Mouse (Mus musculus) liver, postnatal 0 days (tissue): ENCODE data around the gene Kifc3. TPM values are rescaled to one million over a fixed set of nuclear protein-coding genes. Genes with fewer than 3 reads are reported as not detected.

Experiments used
- ATAC-seq: fragments of 200-750 bp; cut with Nextera tagmentation; 2 replicates; pipeline ENCODE4 v1.8.0; 2017; ENCODE audit warnings: mild to moderate bottlenecking, moderate library complexity
- DNase-seq: peaks from one replicate; pipeline ENCODE4 v3.0.0-alpha.2; 2016
- H3K27ac ChIP-seq: fragments of 300-500 bp; sonication (generic); 2 replicates; pipeline ENCODE4 v1.5.1; 2014; ENCODE audit warnings: antibody characterized with exemption, moderate library complexity, mild to moderate bottlenecking, low read depth
- H3K27me3 ChIP-seq: fragments of 300-500 bp; sonication (generic); 2 replicates; pipeline ENCODE4 v1.6.1; 2014; ENCODE audit warnings: low read length, control low read depth, mixed read lengths; ENCODE audit not compliant: insufficient read depth
- H3K36me3 ChIP-seq: fragments of 300-500 bp; sonication (generic); replicated peaks from 2 replicates; pipeline ENCODE4 v1.6.1; 2014; ENCODE audit warnings: mild to moderate bottlenecking, control low read depth, low read length, moderate library complexity, mixed read lengths; ENCODE audit not compliant: insufficient read depth
- H3K4me1 ChIP-seq: fragments of 300-500 bp; sonication (generic); 2 replicates; pipeline ENCODE4 v1.6.1; 2014; ENCODE audit warnings: antibody characterized with exemption, mild to moderate bottlenecking, control low read depth; ENCODE audit not compliant: insufficient read depth
- H3K4me2 ChIP-seq: fragments of 300-500 bp; sonication (generic); 2 replicates; pipeline ENCODE4 v1.6.1; 2014; ENCODE audit warnings: low read depth, mild to moderate bottlenecking, low read length, moderate library complexity, mixed read lengths
- H3K4me3 ChIP-seq: fragments of 300-500 bp; sonication (generic); 2 replicates; pipeline ENCODE4 v1.5.1; 2014; ENCODE audit warnings: low read depth, low read length
- H3K9ac ChIP-seq: fragments of 300-500 bp; sonication (generic); replicated peaks from 2 replicates; pipeline ENCODE4 v1.6.1; 2014; ENCODE audit warnings: mild to moderate bottlenecking, moderate library complexity
- H3K9me3 ChIP-seq: fragments of 300-500 bp; sonication (generic); 2 replicates; pipeline ENCODE4 v1.6.1; 2016; ENCODE audit warnings: mild to moderate bottlenecking, control low read depth, low read length, mixed read lengths
- CTCF ChIP-seq: sonication (generic); IDR thresholded peaks from 2 replicates; pipeline ENCODE4 v1.5.1; 2016; ENCODE audit warnings: antibody characterized with exemption, low read depth
- EP300 ChIP-seq: IDR thresholded peaks from 2 replicates; pipeline ENCODE4 v1.6.1; 2016; ENCODE audit warnings: antibody characterized with exemption, low read depth, mild to moderate bottlenecking
- WGBS: fragments of 180-500 bp; shearing (Covaris S2); extraction: QIAGEN DNeasy Blood & Tissue Kit; methylation state at CpG from one replicate; pipeline ENCODE4 v1.1.7; 2014; ENCODE audit not compliant: insufficient replicate concordance; 5-methylcytosine and 5-hydroxymethylcytosine counted together
- polyA plus RNA-seq: library from polyadenylated mRNA; unstranded; fragments of >200 nt; fragmentation: Nextera tagmentation; extraction: Ambion mirVana; gene quantifications from 2 replicates; pipeline ENCODE4 v1.2.1, GENCODE M21; 2015

Gene Kifc3
- polyA plus RNA-seq, 1 experiment from 2014 or later, result 5.4 TPM

GRCm38 (mm10) chr8:95146044-95146745 lies 56.4 kb downstream of the Kifc3 start:
- H3K4me2 ChIP-seq, result no peak overlapping the region
- 60% methylated on average over 2 of the region's 2 CpGs for WGBS
- no peaks in the 10 kb centered on the region for H3K36me3 ChIP-seq
- DNase-seq (no peak), ATAC-seq (0 out of 2 replicates have a peak, but pooled peaks have one; percentile 18)
- no peaks in the 10 kb centered on the region for H3K9me3 ChIP-seq
- no peak overlapping the region for H3K4me3 ChIP-seq
- H3K9ac ChIP-seq, result no peak overlapping the region
- no peak for TF ChIP-seq EP300
- TF ChIP-seq CTCF, result no peak
- 0 out of 2 replicates have a peak, but pooled peaks cover 3% of the 10 kb centered on the region for H3K27me3 ChIP-seq
- H3K4me1 ChIP-seq, result peaks cover 15% of the 10 kb centered on the region
- H3K27ac ChIP-seq, result no peak overlapping the region

GRCm38 (mm10) chr8:95144631-95145015 lies 58.0 kb downstream of the Kifc3 start:
- ATAC-seq (no peak), DNase-seq (no peak)
- no peak overlapping the region for H3K9ac ChIP-seq
- WGBS, result 50% methylated on average over 2 of the region's 2 CpGs
- H3K36me3 ChIP-seq, result no peaks in the 10 kb centered on the region
- no peak for TF ChIP-seq EP300
- no peak for TF ChIP-seq CTCF
- H3K27me3 ChIP-seq, result 0 out of 2 replicates have a peak, but pooled peaks cover 3% of the 10 kb centered on the region
- 0 out of 2 replicates have a peak overlapping the region, but pooled peaks have one; percentile 29 for H3K27ac ChIP-seq
- H3K4me2 ChIP-seq, result peak overlapping the region; percentile 15; the same call in 1 of the 2 replicates
- peaks cover 29% of the 10 kb centered on the region for H3K4me1 ChIP-seq
- H3K4me3 ChIP-seq, result no peak overlapping the region
- H3K9me3 ChIP-seq, result no peaks in the 10 kb centered on the region

GRCm38 (mm10) chr8:95143805-95144630 lies 58.6 kb downstream of the Kifc3 start:
- peak; percentile 33 for ATAC-seq
- Histone ChIP-seq H3K27ac (peak overlapping the region; percentile 39; the same call in 1 of the 2 replicates), H3K9ac (no peak overlapping the region), H3K4me1 (peaks cover 30% of the 10 kb centered on the region), H3K9me3 (no peaks in the 10 kb centered on the region), H3K36me3 (no peaks in the 10 kb centered on the region), H3K27me3 (0 out of 2 replicates have a peak, but pooled peaks cover 3% of the 10 kb centered on the region), H3K4me3 (no peak overlapping the region), H3K4me2 (peak overlapping the region; percentile 15; the same call in 1 of the 2 replicates)
- no peak for DNase-seq
- WGBS, result 68% methylated on average over 6 of the region's 6 CpGs
- no peak for TF ChIP-seq CTCF
- no peak for TF ChIP-seq EP300

- no peak for DNase-seq
Measured at GRCm38 (mm10) chr8:95142985-95143804, 59.4 kb downstream of the Kifc3 start.

GRCm38 (mm10) chr8:95142075-95142831 lies 60.4 kb downstream of the Kifc3 start:
- H3K9me3 ChIP-seq, result no peaks in the 10 kb centered on the region
- ATAC-seq (peak; percentile 24), DNase-seq (peak; percentile 70)
- WGBS, result under 1% methylated on average over 43 of the region's 66 CpGs
- peaks cover 9% of the 10 kb centered on the region; the same call in 1 of the 2 replicates for H3K27me3 ChIP-seq
- peaks cover 30% of the 10 kb centered on the region for H3K4me1 ChIP-seq
- H3K36me3 ChIP-seq, result no peaks in the 10 kb centered on the region
- peak overlapping the region; percentile 53 for H3K4me3 ChIP-seq
- H3K4me2 ChIP-seq, result peak overlapping the region; percentile 91
- TF ChIP-seq EP300 (no peak), CTCF (no peak)
- H3K27ac ChIP-seq, result peak overlapping the region; percentile 52
- H3K9ac ChIP-seq, result peak overlapping the region; percentile 72

More at GRCm38 (mm10) chr8:95142985-95143804, 59.4 kb downstream of the Kifc3 start:
- H3K27me3 ChIP-seq, result 0 out of 2 replicates have a peak, but pooled peaks cover 3% of the 10 kb centered on the region
- ATAC-seq, result no peak
- TF ChIP-seq CTCF (no peak), EP300 (no peak)
- no peaks in the 10 kb centered on the region for H3K9me3 ChIP-seq
- H3K4me2 ChIP-seq, result 0 out of 2 replicates have a peak overlapping the region, but pooled peaks have one; percentile 91
- H3K9ac ChIP-seq, result no peak overlapping the region; the same call in 1 of the 2 replicates
- peak overlapping the region; percentile 39; the same call in 1 of the 2 replicates for H3K27ac ChIP-seq
- peaks cover 30% of the 10 kb centered on the region for H3K4me1 ChIP-seq
- no peak overlapping the region for H3K4me3 ChIP-seq
- H3K36me3 ChIP-seq, result no peaks in the 10 kb centered on the region
- 43% methylated on average over 17 of the region's 17 CpGs for whole genome bisulfite sequencing
